In the genomic region with DNA sequence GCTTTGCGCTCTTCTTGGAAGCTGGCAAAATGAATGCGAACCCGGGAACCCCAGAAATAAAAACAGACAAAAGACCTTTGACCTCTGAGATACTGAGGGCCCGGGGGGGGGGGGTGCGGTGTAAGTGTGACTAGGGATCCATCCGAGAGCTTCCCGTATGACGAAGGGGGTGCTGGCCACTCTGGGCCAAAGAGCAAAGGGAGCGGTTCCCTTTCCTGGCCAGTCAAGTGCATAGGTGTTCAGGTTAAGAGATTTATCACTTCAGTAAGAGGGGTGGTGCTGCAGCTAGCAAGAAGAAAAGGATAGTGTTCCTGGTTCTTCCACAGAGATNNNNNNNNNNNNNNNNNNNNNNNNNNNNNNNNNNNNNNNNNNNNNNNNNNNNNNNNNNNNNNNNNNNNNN, we compare ENCODE assay signal across 27 mouse cellular contexts. TPM values are rescaled to one million over a fixed set of nuclear protein-coding genes. Genes with fewer than 3 reads are reported as not detected.
DNase-seq lines count a peak whose midpoint lies in the region; ATAC-seq and TF ChIP-seq lines count a peak whose summit lies in the region.
"Had no signal": no experiment of that assay in that cellular context is flagged by ENCODE, and none has a peak within 500 bp of the region (broad histone marks: within the 10 kb centered on the region; RNA-seq: fewer than 3 reads in every experiment).

No protein-coding gene starts in this region.

- H3K4me1 ChIP-seq in intestine, embryonic 15.5 days (replicated peaks) = no peaks in the 10 kb centered on the region
- peaks cover 15% of the 10 kb centered on the region; the same call in 1 of the 2 replicates for H3K4me1 ChIP-seq in intestine, embryonic 16.5 days (ENCODE audit: control insufficient read depth, insufficient read depth, low read length)
- H3K4me1 ChIP-seq in small intestine, adult 2 months (ENCODE audit: control insufficient read depth, insufficient read depth, insufficient read length, low read length) = peaks cover 35% of the 10 kb centered on the region
- H3K4me1 ChIP-seq in midbrain, embryonic 13.5 days (replicated peaks) = no peaks in the 10 kb centered on the region
- no peaks in the 10 kb centered on the region for H3K4me1 ChIP-seq in hindbrain, postnatal 0 days (ENCODE audit: insufficient read depth, low read length)
- H3K4me1 ChIP-seq: embryonic facial prominence, embryonic 13.5 days; embryonic facial prominence, embryonic 15.5 days; forebrain, embryonic 10.5 days; forebrain, embryonic 12.5 days had no signal

- H3K27me3 ChIP-seq in intestine, embryonic 15.5 days (replicated peaks) = no peaks in the 10 kb centered on the region
- no peaks in the 10 kb centered on the region for H3K27me3 ChIP-seq in intestine, embryonic 16.5 days (replicated peaks; ENCODE audit: control insufficient read depth, insufficient read depth, low read length)
- H3K27me3 ChIP-seq in small intestine, adult 2 months (ENCODE audit: control insufficient read depth, insufficient read depth, low read length) = no peaks in the 10 kb centered on the region
- H3K27me3 ChIP-seq in midbrain, embryonic 13.5 days = no peaks in the 10 kb centered on the region
- H3K27me3 ChIP-seq in hindbrain, postnatal 0 days (ENCODE audit: insufficient read depth, low read length) = no peaks in the 10 kb centered on the region
- H3K27me3 ChIP-seq: embryonic facial prominence, embryonic 13.5 days; embryonic facial prominence, embryonic 15.5 days; forebrain, embryonic 12.5 days had no signal

- TF ChIP-seq CTCF in small intestine, adult 2 months (IDR thresholded peaks at IDR 0.05; ENCODE audit: extremely low read depth, insufficient read length, insufficient replicate concordance, low read depth, low read length) = no peak
- TF ChIP-seq CTCF in hindbrain, postnatal 0 days (IDR thresholded peaks at IDR 0.05; ENCODE audit: low read depth) = no peak

- H3K27ac ChIP-seq in intestine, embryonic 15.5 days = no peak overlapping the region
- no peak overlapping the region; the same call in 1 of the 2 replicates for H3K27ac ChIP-seq in intestine, embryonic 16.5 days (ENCODE audit: low read length)
- H3K27ac ChIP-seq in small intestine, adult 2 months (ENCODE audit: insufficient read depth, low read depth, low read length) = peak overlapping the region; percentile 98
- no peak overlapping the region for H3K27ac ChIP-seq in midbrain, embryonic 13.5 days
- no peak overlapping the region for H3K27ac ChIP-seq in hindbrain, postnatal 0 days
- H3K27ac ChIP-seq: embryonic facial prominence, embryonic 13.5 days; embryonic facial prominence, embryonic 15.5 days; forebrain, embryonic 10.5 days; forebrain, embryonic 12.5 days had no signal

- 0 out of 2 replicates have a peak overlapping the region, but pooled peaks have one; percentile 6 for H3K4me2 ChIP-seq in intestine, embryonic 15.5 days (replicated peaks)
- peak overlapping the region; percentile 35 for H3K4me2 ChIP-seq in intestine, embryonic 16.5 days (ENCODE audit: low read depth, low read length)
- H3K4me2 ChIP-seq in midbrain, embryonic 13.5 days (replicated peaks) = no peak overlapping the region
- H3K4me2 ChIP-seq in hindbrain, postnatal 0 days (ENCODE audit: low read depth, low read length) = no peak overlapping the region
- H3K4me2 ChIP-seq: embryonic facial prominence, embryonic 13.5 days; embryonic facial prominence, embryonic 15.5 days; forebrain, embryonic 12.5 days had no signal

- no peak for DNase-seq in hindbrain, postnatal 0 days (ENCODE audit: low spot score)
- DNase-seq: adrenal gland, adult 2 months; adrenal gland, postnatal 10 days; adrenal gland, postnatal 25 days; cerebellum, adult 11 months; cerebellum, adult 18-20 months; cerebellum, adult 8-10 months; cerebellum, adult 9-11 months; cerebellum, postnatal 14 days; cerebellum, postnatal 36 days; embryo, embryonic 11 days had no signal

- TF ChIP-seq POLR2A in small intestine, adult 2 months (IDR thresholded peaks at IDR 0.05; ENCODE audit: low read depth, low read length) = no peak; the same call in 1 of the 2 replicates

- peak; percentile 64 for ATAC-seq in intestine, embryonic 15.5 days
- ATAC-seq in intestine, embryonic 16.5 days = peak; percentile 61
- no peak for ATAC-seq in midbrain, embryonic 13.5 days
- no peak for ATAC-seq in hindbrain, postnatal 0 days
- ATAC-seq: forebrain, embryonic 14.5 days; forebrain, embryonic 16.5 days had no signal

- H3K36me3 ChIP-seq in intestine, embryonic 15.5 days = no peaks in the 10 kb centered on the region
- H3K36me3 ChIP-seq in intestine, embryonic 16.5 days (ENCODE audit: control insufficient read depth, insufficient read depth, low read length) = no peaks in the 10 kb centered on the region
- peaks cover 17% of the 10 kb centered on the region for H3K36me3 ChIP-seq in small intestine, adult 2 months (ENCODE audit: control insufficient read depth, insufficient read depth, low read length)
- no peaks in the 10 kb centered on the region for H3K36me3 ChIP-seq in midbrain, embryonic 13.5 days
- no peaks in the 10 kb centered on the region for H3K36me3 ChIP-seq in hindbrain, postnatal 0 days (ENCODE audit: insufficient read depth, low read length)
- H3K36me3 ChIP-seq: embryonic facial prominence, embryonic 13.5 days; embryonic facial prominence, embryonic 15.5 days; forebrain, embryonic 10.5 days; forebrain, embryonic 12.5 days had no signal

- H3K9ac ChIP-seq in intestine, embryonic 15.5 days = no peak overlapping the region
- no peak overlapping the region for H3K9ac ChIP-seq in intestine, embryonic 16.5 days (ENCODE audit: low read depth, low read length)
- H3K9ac ChIP-seq in midbrain, embryonic 13.5 days (replicated peaks) = no peak overlapping the region
- no peak overlapping the region for H3K9ac ChIP-seq in hindbrain, postnatal 0 days (replicated peaks; ENCODE audit: low read length)
- H3K9ac ChIP-seq: embryonic facial prominence, embryonic 13.5 days; embryonic facial prominence, embryonic 15.5 days; forebrain, embryonic 12.5 days had no signal

- H3K4me3 ChIP-seq in intestine, embryonic 15.5 days (replicated peaks) = no peak overlapping the region
- no peak overlapping the region; the same call in 1 of the 2 replicates for H3K4me3 ChIP-seq in intestine, embryonic 16.5 days (ENCODE audit: low read length)
- H3K4me3 ChIP-seq in small intestine, adult 2 months (ENCODE audit: low read depth, low read length) = peak overlapping the region; percentile 71
- H3K4me3 ChIP-seq in midbrain, embryonic 13.5 days (replicated peaks) = no peak overlapping the region
- H3K4me3 ChIP-seq in hindbrain, postnatal 0 days (ENCODE audit: low read length) = no peak overlapping the region
- H3K4me3 ChIP-seq: embryonic facial prominence, embryonic 13.5 days; embryonic facial prominence, embryonic 15.5 days; erythroblast, embryonic 14.5 days; forebrain, embryonic 10.5 days; forebrain, embryonic 12.5 days had no signal

- H3K9me3 ChIP-seq in intestine, embryonic 15.5 days = no peaks in the 10 kb centered on the region
- H3K9me3 ChIP-seq in intestine, embryonic 16.5 days (ENCODE audit: control insufficient read depth, low read length) = no peaks in the 10 kb centered on the region
- H3K9me3 ChIP-seq in midbrain, embryonic 13.5 days = no peaks in the 10 kb centered on the region
- H3K9me3 ChIP-seq in hindbrain, postnatal 0 days (ENCODE audit: low read length) = no peaks in the 10 kb centered on the region
- H3K9me3 ChIP-seq: embryonic facial prominence, embryonic 13.5 days; embryonic facial prominence, embryonic 15.5 days; forebrain, embryonic 10.5 days; forebrain, embryonic 12.5 days had no signal

- WGBS in intestine, embryonic 15.5 days = 55% methylated on average over 9 of the region's 9 CpGs
- 41% methylated on average over 8 of the region's 9 CpGs for WGBS in intestine, embryonic 16.5 days
- 33% methylated on average over 9 of the region's 9 CpGs for WGBS in small intestine, adult 2 months
- whole genome bisulfite sequencing in midbrain, embryonic 13.5 days = 89% methylated on average over 9 of the region's 9 CpGs
- WGBS in hindbrain, postnatal 0 days = 79% methylated on average over 9 of the region's 9 CpGs

RNA-seq across cellular contexts. Expression of gene Muc3, which starts 16.9 kb away (rescaled TPM):
- 3.8 and 4.6 TPM in 2 replicates for polyA plus RNA-seq in intestine, embryonic 15.5 days (2015; fragmentation: Nextera tagmentation; extraction: Ambion mirVana)
- polyA plus RNA-seq in intestine, embryonic 16.5 days (2015; fragmentation: Nextera tagmentation; extraction: Ambion mirVana) = 5.6 and 6.1 TPM in 2 replicates
- 52.5 and 653 TPM in 2 replicates for polyA plus RNA-seq in small intestine, adult 2 months (2012; rRNA removed)
- not detected in 2 replicates for polyA plus RNA-seq in midbrain, embryonic 13.5 days (2015; fragmentation: Nextera tagmentation; extraction: Ambion mirVana)
- total RNA-seq in hindbrain, postnatal 0 days (2014; rRNA removed) = not detected in 2 replicates
- polyA plus RNA-seq in hindbrain, postnatal 0 days (2015; fragmentation: Nextera tagmentation; extraction: Ambion mirVana) = not detected in 2 replicates
- total RNA-seq: adrenal gland, adult 2 months; adrenal gland, postnatal 10 days; adrenal gland, postnatal 25 days; adrenal gland, postnatal 4 days; common myeloid progenitor, adult 5-6 weeks; MEL had no signal
- polyA plus RNA-seq: adrenal gland, adult 2 months; C2C12; embryonic facial prominence, embryonic 11.5 days; embryonic facial prominence, embryonic 13.5 days; embryonic facial prominence, embryonic 15.5 days; erythroblast, embryonic 14.5 days; forebrain, embryonic 10.5 days; forebrain, embryonic 12.5 days; forebrain, embryonic 14.5 days; forebrain, embryonic 16.5 days had no signal

RNA-seq across cellular contexts. Expression of gene Muc3a, which starts 46.2 kb away (rescaled TPM):
- polyA plus RNA-seq in intestine, embryonic 15.5 days (2015; fragmentation: Nextera tagmentation; extraction: Ambion mirVana) = 15.3 and 15.4 TPM in 2 replicates
- 25.3 and 31.7 TPM in 2 replicates for polyA plus RNA-seq in intestine, embryonic 16.5 days (2015; fragmentation: Nextera tagmentation; extraction: Ambion mirVana)
- 24.3 and 62.2 TPM in 2 replicates for polyA plus RNA-seq in small intestine, adult 2 months (2012; rRNA removed)
- not detected in 2 replicates for polyA plus RNA-seq in midbrain, embryonic 13.5 days (2015; fragmentation: Nextera tagmentation; extraction: Ambion mirVana)
- total RNA-seq in hindbrain, postnatal 0 days (2014; rRNA removed) = 0.93 TPM in 1 of 2 replicates, not detected in the other
- 0.49 and 0.61 TPM in 2 replicates for polyA plus RNA-seq in hindbrain, postnatal 0 days (2015; fragmentation: Nextera tagmentation; extraction: Ambion mirVana)
- polyA plus RNA-seq: C2C12; embryonic facial prominence, embryonic 11.5 days; embryonic facial prominence, embryonic 13.5 days; erythroblast, embryonic 14.5 days; forebrain, embryonic 10.5 days; forebrain, embryonic 12.5 days; forebrain, embryonic 16.5 days had no signal

RNA-seq across cellular contexts. Expression of gene Trim56, which starts 50.0 kb away (rescaled TPM):
- 7.5 and 8.4 TPM in 2 replicates for polyA plus RNA-seq in intestine, embryonic 15.5 days (2015; fragmentation: Nextera tagmentation; extraction: Ambion mirVana)
- 5.5 and 6.5 TPM in 2 replicates for polyA plus RNA-seq in intestine, embryonic 16.5 days (2015; fragmentation: Nextera tagmentation; extraction: Ambion mirVana)
- polyA plus RNA-seq in small intestine, adult 2 months (2012; rRNA removed) = 10.3 and 19.9 TPM in 2 replicates
- 2.6 and 4.2 TPM in 2 replicates for polyA plus RNA-seq in midbrain, embryonic 13.5 days (2015; fragmentation: Nextera tagmentation; extraction: Ambion mirVana)
- 3.7 and 7.2 TPM in 2 replicates for total RNA-seq in hindbrain, postnatal 0 days (2014; rRNA removed)
- polyA plus RNA-seq in hindbrain, postnatal 0 days (2015; fragmentation: Nextera tagmentation; extraction: Ambion mirVana) = 2.6 and 3.1 TPM in 2 replicates

Comparison
In these comparisons a context has a peak if more than half of its experiments do, and no peak if none do; other contexts are left out.
1. ATAC-seq: peak in intestine, embryonic 15.5 days (single experiment) and intestine, embryonic 16.5 days (single experiment); none in midbrain, embryonic 13.5 days (single experiment) and hindbrain, postnatal 0 days (single experiment).
2. H3K4me2 ChIP-seq: peak in intestine, embryonic 15.5 days (single experiment) and intestine, embryonic 16.5 days (single experiment); none in midbrain, embryonic 13.5 days (single experiment) and hindbrain, postnatal 0 days (single experiment).
3. RNA of gene Muc3a, which starts 46.2 kb away (polyA plus RNA-seq): 24.3 to 62.2 TPM in small intestine, adult 2 months, 25.3 to 31.7 TPM in intestine, embryonic 16.5 days and 15.3 to 15.4 TPM in intestine, embryonic 15.5 days; 0.49 to 0.61 TPM in hindbrain, postnatal 0 days and not detected in midbrain, embryonic 13.5 days; every median in the first group is over 10 times any median in the second.